Mouse (Mus musculus) lung, postnatal 0 days (tissue): ENCODE measurements around the gene Gm20708. TPM values are rescaled to one million over a fixed set of nuclear protein-coding genes. Genes with fewer than 3 reads are reported as not detected.

ENCODE experiments used
- ATAC-seq: fragments of 200-750 bp; cut with Nextera tagmentation; 2 replicates; pipeline ENCODE4 v1.8.0; 2017; ENCODE audit warnings: moderate library complexity
- DNase-seq: peaks from one replicate; pipeline ENCODE4 v3.0.0-alpha.2; 2016; ENCODE audit warnings: low spot score
- H3K27ac ChIP-seq: fragments of 300-500 bp; sonication (generic); 2 replicates; pipeline ENCODE4 v1.5.1; 2014; ENCODE audit warnings: antibody characterized with exemption, mild to moderate bottlenecking, low read length, mixed read lengths
- H3K27me3 ChIP-seq: fragments of 300-500 bp; sonication (generic); replicated peaks from 2 replicates; pipeline ENCODE4 v1.6.1; 2014; ENCODE audit warnings: low read length, mixed read lengths; ENCODE audit not compliant: insufficient read depth
- H3K36me3 ChIP-seq: fragments of 300-500 bp; sonication (generic); 2 replicates; pipeline ENCODE4 v1.6.1; 2014; ENCODE audit warnings: low read length, mixed read lengths; ENCODE audit not compliant: insufficient read depth
- H3K4me1 ChIP-seq: fragments of 300-500 bp; sonication (generic); 2 replicates; pipeline ENCODE4 v1.6.1; 2014; ENCODE audit warnings: antibody characterized with exemption, low read depth, low read length, mixed read lengths; ENCODE audit not compliant: insufficient read depth
- H3K4me2 ChIP-seq: fragments of 300-500 bp; sonication (generic); replicated peaks from 2 replicates; pipeline ENCODE4 v1.6.1; 2014; ENCODE audit warnings: low read depth, mild to moderate bottlenecking, low read length, moderate library complexity, mixed read lengths
- H3K4me3 ChIP-seq: fragments of 300-500 bp; sonication (generic); 2 replicates; pipeline ENCODE4 v1.5.1; 2014; ENCODE audit warnings: low read depth, low read length
- H3K9ac ChIP-seq: fragments of 300-500 bp; sonication (generic); replicated peaks from 2 replicates; pipeline ENCODE4 v1.6.1; 2014; ENCODE audit warnings: low read depth, mild to moderate bottlenecking
- H3K9me3 ChIP-seq: fragments of 300-500 bp; sonication (generic); 2 replicates; pipeline ENCODE4 v1.6.1; 2016; ENCODE audit warnings: low read length, mixed read lengths
- CTCF ChIP-seq: IDR thresholded peaks from 2 replicates; pipeline ENCODE4 v1.5.1; 2016; ENCODE audit warnings: antibody characterized with exemption, mild to moderate bottlenecking
- EP300 ChIP-seq: IDR thresholded peaks from 2 replicates; pipeline ENCODE4 v1.6.1; 2016; ENCODE audit warnings: antibody characterized with exemption, mild to moderate bottlenecking, control low read depth
- WGBS: fragments of 180-500 bp; shearing (Covaris S2); extraction: QIAGEN DNeasy Blood & Tissue Kit; methylation state at CpG from one replicate; pipeline ENCODE4 v1.1.7; 2014; 5-methylcytosine and 5-hydroxymethylcytosine counted together
- polyA plus RNA-seq: library from polyadenylated mRNA; unstranded; fragments of >200 nt; fragmentation: Nextera tagmentation; extraction: Ambion mirVana; gene quantifications from 2 replicates; pipeline ENCODE4 v1.2.1, GENCODE M21; 2015

The Gm20708 gene
- polyA plus RNA-seq, 1 experiment from 2014 or later = 0.27 TPM

DNA sequence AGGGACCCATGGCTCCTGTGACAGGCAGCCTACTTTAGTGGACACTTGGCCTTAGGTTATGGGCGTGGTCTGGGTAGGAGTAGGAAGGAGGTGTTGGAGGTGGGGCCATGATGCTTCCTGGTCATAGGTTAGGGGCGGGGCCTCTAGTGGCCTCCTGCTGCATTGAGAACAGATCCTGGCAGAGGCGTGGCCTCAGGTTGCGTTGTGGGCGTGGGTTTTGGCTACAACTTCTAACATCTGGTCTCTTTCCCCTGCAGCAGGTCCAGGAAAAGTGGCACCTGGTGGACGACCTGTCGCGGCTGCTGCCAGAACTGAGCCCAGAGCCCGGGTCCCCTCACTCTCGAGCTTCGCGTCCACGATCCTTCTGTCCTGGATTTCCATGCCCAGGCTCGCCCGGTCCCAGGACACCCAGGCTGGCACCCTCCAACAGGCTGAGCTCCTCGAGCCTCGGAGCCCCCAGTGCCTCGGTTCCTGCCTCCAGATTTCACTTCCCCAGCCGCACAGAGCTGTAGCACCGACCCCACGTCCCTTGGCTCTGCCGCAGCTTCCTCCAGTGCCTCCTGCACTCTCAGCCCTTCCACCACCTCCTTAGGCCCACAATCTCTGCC, 17.1 kb upstream of the Gm20708 start:
- ATAC-seq = peak; percentile 89

GRCm38 (mm10) chr11:117794035-117794551, 15.4 kb upstream of the Gm20708 start:
- no peak overlapping the region for H3K4me3 ChIP-seq
- TF ChIP-seq CTCF (no peak), EP300 (no peak)
- H3K36me3 ChIP-seq = no peaks in the 10 kb centered on the region
- DNase-seq (no peak), ATAC-seq (no peak)
- H3K4me2 ChIP-seq = no peak overlapping the region
- H3K27ac ChIP-seq = no peak overlapping the region
- H3K4me1 ChIP-seq = 0 out of 2 replicates have a peak, but pooled peaks cover 2% of the 10 kb centered on the region
- H3K9me3 ChIP-seq = no peaks in the 10 kb centered on the region
- WGBS = 61% methylated on average over 4 of the region's 4 CpGs
- H3K27me3 ChIP-seq = no peaks in the 10 kb centered on the region
- no peak overlapping the region for H3K9ac ChIP-seq

More for the DNA sequence above, 17.1 kb upstream of the Gm20708 start:
- H3K27me3 ChIP-seq = no peaks in the 10 kb centered on the region
- no peak overlapping the region for H3K9ac ChIP-seq
- no peaks in the 10 kb centered on the region for H3K36me3 ChIP-seq
- peak; percentile 96 for DNase-seq
- no peaks in the 10 kb centered on the region for H3K9me3 ChIP-seq
- H3K27ac ChIP-seq = peak overlapping the region; percentile 20; the same call in 1 of the 2 replicates
- 0 out of 2 replicates have a peak, but pooled peaks cover 2% of the 10 kb centered on the region for H3K4me1 ChIP-seq
- no peak for TF ChIP-seq EP300
- peak; percentile 32; the same call in 1 of the 2 replicates for TF ChIP-seq CTCF
- H3K4me3 ChIP-seq = peak overlapping the region; percentile 12; the same call in 1 of the 2 replicates
- peak overlapping the region; percentile 49 for H3K4me2 ChIP-seq
- 12% methylated on average over 22 of the region's 22 CpGs for WGBS

GRCm38 (mm10) chr11:117796954-117797353, 12.5 kb upstream of the Gm20708 start:
- WGBS = 45% methylated on average over 5 of the region's 5 CpGs
- no peak for DNase-seq
- H3K27me3 ChIP-seq = no peaks in the 10 kb centered on the region
- H3K4me1 ChIP-seq = no peaks in the 10 kb centered on the region
- H3K36me3 ChIP-seq = no peaks in the 10 kb centered on the region
- H3K4me3 ChIP-seq = no peak overlapping the region
- no peak for ATAC-seq
- H3K27ac ChIP-seq = no peak overlapping the region
- no peak overlapping the region for H3K4me2 ChIP-seq
- H3K9ac ChIP-seq = no peak overlapping the region
- TF ChIP-seq CTCF (no peak), EP300 (no peak)
- no peaks in the 10 kb centered on the region for H3K9me3 ChIP-seq

DNA sequence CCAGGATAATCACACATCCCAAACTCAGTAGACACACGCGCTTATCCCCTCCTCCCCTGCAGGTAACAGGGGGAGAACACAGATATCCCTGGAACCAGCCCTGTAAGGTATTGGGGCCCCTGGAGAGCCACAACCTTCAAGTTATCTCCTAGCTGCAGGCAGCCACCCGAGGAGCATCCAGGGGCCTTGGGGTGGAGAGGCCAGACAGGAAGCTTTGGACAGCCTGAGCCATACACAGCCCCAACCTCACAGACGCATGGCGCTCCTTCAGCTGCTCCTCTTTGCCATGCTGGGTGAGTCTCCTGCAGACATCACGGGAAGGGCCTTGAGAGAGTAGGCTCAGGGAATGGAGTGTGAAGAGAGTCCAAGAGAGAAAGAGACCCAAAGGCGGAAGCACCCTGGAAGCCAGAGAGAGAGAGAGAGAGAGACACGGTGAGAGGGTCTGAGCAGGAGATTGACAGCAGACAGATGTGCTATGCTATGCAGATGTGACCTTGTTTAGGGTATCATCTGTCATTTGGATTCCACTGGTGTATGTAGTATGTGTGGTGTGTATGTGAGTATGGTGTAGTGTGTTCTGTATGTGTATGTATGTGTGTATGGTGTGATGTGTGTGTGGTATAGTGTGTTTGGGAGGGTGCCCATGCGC, 11.8 kb upstream of the Gm20708 start, which contains the start of gene 6030468B19Rik:
TSS of gene 6030468B19Rik (plus strand) at position 150 of the 649 bp plus-strand sequence.
- Histone ChIP-seq H3K27me3 (no peaks in the 10 kb centered on the region), H3K9ac (no peak within 1 kb of the TSS), H3K27ac (no peak within 1 kb of the TSS), H3K4me3 (no peak within 1 kb of the TSS), H3K9me3 (no peaks in the 10 kb centered on the region), H3K36me3 (no peaks in the 10 kb centered on the region), H3K4me1 (no peaks in the 10 kb centered on the region), H3K4me2 (no peak within 1 kb of the TSS)
- TF ChIP-seq EP300 = no peak
- no peak for TF ChIP-seq CTCF
- peak; percentile 25; the same call in 1 of the 2 replicates for ATAC-seq
- 48% methylated on average over 9 of the region's 9 CpGs for WGBS
- DNase-seq = no peak

GRCm38 (mm10) chr11:117798160-117798541, 11.3 kb upstream of the Gm20708 start:
- no peaks in the 10 kb centered on the region for H3K4me1 ChIP-seq
- TF ChIP-seq CTCF (no peak), EP300 (no peak)
- DNase-seq = no peak
- no peaks in the 10 kb centered on the region for H3K27me3 ChIP-seq
- H3K9me3 ChIP-seq = no peaks in the 10 kb centered on the region
- 14% methylated on average over 2 of the region's 2 CpGs for WGBS
- no peak for ATAC-seq
- H3K27ac ChIP-seq = no peak overlapping the region
- no peak overlapping the region for H3K9ac ChIP-seq
- H3K4me3 ChIP-seq = no peak overlapping the region
- H3K36me3 ChIP-seq = no peaks in the 10 kb centered on the region
- H3K4me2 ChIP-seq = no peak overlapping the region

GRCm38 (mm10) chr11:117799174-117799573, 10.3 kb upstream of the Gm20708 start:
- Histone ChIP-seq H3K4me1 (no peaks in the 10 kb centered on the region), H3K27ac (no peak overlapping the region), H3K9ac (no peak overlapping the region), H3K9me3 (no peaks in the 10 kb centered on the region), H3K36me3 (no peaks in the 10 kb centered on the region), H3K4me2 (no peak overlapping the region), H3K4me3 (no peak overlapping the region), H3K27me3 (no peaks in the 10 kb centered on the region)
- WGBS = 59% methylated on average over 5 of the region's 5 CpGs
- no peak for ATAC-seq
- TF ChIP-seq EP300 = no peak
- no peak for TF ChIP-seq CTCF
- no peak for DNase-seq
